Mouse (Mus musculus) thymus, adult 2 months (tissue): ENCODE data around the gene Lce3e.

Experiments
- CTCF ChIP-seq: fragments of 200-500 bp; IDR thresholded peaks from 2 replicates; pipeline ENCODE4 v1.5.1; 2012; ENCODE audit warnings: mild to moderate bottlenecking, control low read depth, low read length, moderate library complexity, borderline replicate concordance; ENCODE audit not compliant: control insufficient read depth, poor library complexity, insufficient read depth; ENCODE audit errors: extremely low read depth
- POLR2A ChIP-seq: fragments of 200-500 bp; IDR thresholded peaks from 2 replicates; pipeline ENCODE4 v1.6.1; 2012; ENCODE audit warnings: mild to moderate bottlenecking, low read length, control low read depth, moderate library complexity; ENCODE audit not compliant: control insufficient read depth, poor library complexity, insufficient read depth; ENCODE audit errors: extremely low read depth

DNA sequence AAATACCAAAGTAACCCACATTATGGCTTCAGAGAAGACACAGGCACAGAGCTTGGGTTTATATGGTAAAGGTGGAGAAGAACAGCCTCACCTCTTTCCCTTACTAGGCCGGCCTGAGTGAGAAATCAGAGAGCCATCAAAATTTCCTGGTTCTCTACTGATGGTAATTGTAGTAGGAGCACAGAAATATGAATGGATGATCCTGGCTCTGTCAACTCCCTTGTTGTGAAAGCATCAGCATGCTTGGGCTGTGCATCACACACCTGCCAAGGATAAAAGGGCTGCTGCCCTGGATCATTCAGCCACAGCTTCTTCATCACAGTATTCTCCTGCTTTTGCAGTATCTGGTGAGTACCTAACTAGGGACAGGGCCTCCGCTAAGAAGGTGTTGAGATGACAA lies at the start of gene Lce3e:
- TF ChIP-seq CTCF (no peak), POLR2A (no peak)
